Mouse (Mus musculus): ENCODE measurements around the gene Bcl2a1a. TPM values are rescaled to one million over a fixed set of nuclear protein-coding genes. Genes with fewer than 3 reads are reported as not detected.
"Not testable (repeated sequence)": the region's sequence is repeated elsewhere in the genome, so short reads cannot be mapped to it uniquely, and the experiment has no call there.

Gene Bcl2a1a
- polyA plus RNA-seq, 1 experiment from 2014 or later: not detected

GRCm38 (mm10) chr9:88969502-88969901 is 12.8 kb downstream of the Bcl2a1a start:
- WGBS: no CpG with 5 or more reads among the region's 2 CpGs
- not testable (repeated sequence) for H3K27me3 ChIP-seq (replicated peaks; ENCODE audit: control insufficient read depth, insufficient read depth, low read length); H3K4me3 ChIP-seq (ENCODE audit: low read length); H3K9me3 ChIP-seq (ENCODE audit: control insufficient read depth, low read length); H3K4me2 ChIP-seq (ENCODE audit: low read length); H3K9ac ChIP-seq (ENCODE audit: low read depth, low read length); H3K4me1 ChIP-seq (ENCODE audit: control insufficient read depth, insufficient read depth, low read depth, low read length); H3K36me3 ChIP-seq (ENCODE audit: control insufficient read depth, insufficient read depth, low read length); H3K27ac ChIP-seq (ENCODE audit: low read depth, low read length)
- ATAC-seq: 0 out of 2 replicates have a peak, but pooled peaks have one; percentile 67

GRCm38 (mm10) chr9:88976875-88977274 is 20.2 kb downstream of the Bcl2a1a start:
- not testable (repeated sequence) for H3K4me2 ChIP-seq (ENCODE audit: low read length); H3K9me3 ChIP-seq (ENCODE audit: control insufficient read depth, low read length); H3K27ac ChIP-seq (ENCODE audit: low read depth, low read length); H3K4me3 ChIP-seq (ENCODE audit: low read length); H3K4me1 ChIP-seq (ENCODE audit: control insufficient read depth, insufficient read depth, low read depth, low read length); H3K36me3 ChIP-seq (ENCODE audit: control insufficient read depth, insufficient read depth, low read length); ATAC-seq; H3K9ac ChIP-seq (ENCODE audit: low read depth, low read length); H3K27me3 ChIP-seq (replicated peaks; ENCODE audit: control insufficient read depth, insufficient read depth, low read length)
- WGBS: 85% methylated on average over 4 of the region's 4 CpGs

GRCm38 (mm10) chr9:88979781-88980180 is 23.1 kb downstream of the Bcl2a1a start:
- ATAC-seq; H3K36me3 ChIP-seq (ENCODE audit: control insufficient read depth, insufficient read depth, low read length); H3K9ac ChIP-seq (ENCODE audit: low read depth, low read length); H3K4me3 ChIP-seq (ENCODE audit: low read length); H3K27ac ChIP-seq (ENCODE audit: low read depth, low read length); H3K4me2 ChIP-seq (ENCODE audit: low read length); H3K9me3 ChIP-seq (ENCODE audit: control insufficient read depth, low read length); H3K27me3 ChIP-seq (replicated peaks; ENCODE audit: control insufficient read depth, insufficient read depth, low read length); H3K4me1 ChIP-seq (ENCODE audit: control insufficient read depth, insufficient read depth, low read depth, low read length): not testable (repeated sequence)
- 96% methylated on average over 2 of the region's 2 CpGs for WGBS

GRCm38 (mm10) chr9:89001541-89001940 is 44.8 kb downstream of the Bcl2a1a start:
- not testable (repeated sequence) for H3K36me3 ChIP-seq (ENCODE audit: control insufficient read depth, insufficient read depth, low read length); H3K27me3 ChIP-seq (replicated peaks; ENCODE audit: control insufficient read depth, insufficient read depth, low read length); H3K27ac ChIP-seq (ENCODE audit: low read depth, low read length); H3K4me3 ChIP-seq (ENCODE audit: low read length); H3K4me1 ChIP-seq (ENCODE audit: control insufficient read depth, insufficient read depth, low read depth, low read length); ATAC-seq; H3K9ac ChIP-seq (ENCODE audit: low read depth, low read length); H3K4me2 ChIP-seq (ENCODE audit: low read length); H3K9me3 ChIP-seq (ENCODE audit: control insufficient read depth, low read length)

Other genes with a start within 250 kb of the Bcl2a1a start
- 36.8 TPM in 2 replicates for gene Mthfsl, start 236.6 kb upstream of the Bcl2a1a start, polyA plus RNA-seq (2015; fragmentation: Nextera tagmentation; extraction: Ambion mirVana)
- gene Bcl2a1d, start 225.0 kb upstream of the Bcl2a1a start, polyA plus RNA-seq (2015; fragmentation: Nextera tagmentation; extraction: Ambion mirVana): 0.19 TPM in 1 of 2 replicates, not detected in the other
- gene Trim43c, start 117.7 kb upstream of the Bcl2a1a start, polyA plus RNA-seq (2015; fragmentation: Nextera tagmentation; extraction: Ambion mirVana): not detected in 2 replicates
- gene Trim43b, start 135.9 kb downstream of the Bcl2a1a start, polyA plus RNA-seq (2015; fragmentation: Nextera tagmentation; extraction: Ambion mirVana): not detected in 2 replicates
- 0.97 and 1.3 TPM in 2 replicates for gene Bcl2a1b, start 242.3 kb downstream of the Bcl2a1a start, polyA plus RNA-seq (2015; fragmentation: Nextera tagmentation; extraction: Ambion mirVana)
- 0.32 and 0.76 TPM in 2 replicates for gene Gm29094, start 242.5 kb downstream of the Bcl2a1a start, polyA plus RNA-seq (2015; fragmentation: Nextera tagmentation; extraction: Ambion mirVana)

Data from hindbrain, embryonic 16.5 days (tissue).